Mouse (Mus musculus): ENCODE data around the gene Olfr1346. TPM values are rescaled to one million over a fixed set of nuclear protein-coding genes. Genes with fewer than 3 reads are reported as not detected.
"Not testable (repeated sequence)": the region's sequence is repeated elsewhere in the genome, so short reads cannot be mapped to it uniquely, and the experiment has no call there.

Olfr1346 gene
- polyA plus RNA-seq, 1 experiment from 2014 or later, result not detected

- Histone ChIP-seq H3K27me3 (ENCODE audit: insufficient read depth, low read length) (no peaks in the 10 kb centered on the region), H3K9me3 (ENCODE audit: low read length) (no peaks in the 10 kb centered on the region), H3K4me1 (ENCODE audit: insufficient read depth) (no peaks in the 10 kb centered on the region), H3K27ac (ENCODE audit: low read depth) (no peak within 1 kb of the TSS), H3K4me3 (ENCODE audit: low read depth, low read length) (no peak within 1 kb of the TSS), H3K4me2 (ENCODE audit: low read depth, low read length) (no peak within 1 kb of the TSS), H3K9ac (replicated peaks) (no peak within 1 kb of the TSS), H3K36me3 (replicated peaks; ENCODE audit: insufficient read depth, low read length) (no peaks in the 10 kb centered on the region)
- no peak for ATAC-seq
- TF ChIP-seq EP300 (IDR thresholded peaks at IDR 0.05; ENCODE audit: low read depth), result no peak
- no peak for TF ChIP-seq CTCF (IDR thresholded peaks at IDR 0.05; ENCODE audit: low read depth)
- no peak for DNase-seq
Measured at GRCm38 (mm10) chr7:6455868-6456267, 11.0 kb upstream of the Olfr1346 start, which contains the start of gene Olfr1336. Olfr1336 (plus strand) TSS chr7:6456168.

- no peak for TF ChIP-seq CTCF (IDR thresholded peaks at IDR 0.05; ENCODE audit: low read depth)
- TF ChIP-seq EP300 (IDR thresholded peaks at IDR 0.05; ENCODE audit: low read depth), result no peak
- Histone ChIP-seq H3K9me3 (ENCODE audit: low read length) (no peaks in the 10 kb centered on the region), H3K27me3 (ENCODE audit: insufficient read depth, low read length) (no peaks in the 10 kb centered on the region), H3K4me3 (ENCODE audit: low read depth, low read length) (no peak overlapping the region), H3K4me2 (ENCODE audit: low read depth, low read length) (no peak overlapping the region), H3K9ac (replicated peaks) (no peak overlapping the region), H3K4me1 (ENCODE audit: insufficient read depth) (no peaks in the 10 kb centered on the region), H3K36me3 (replicated peaks; ENCODE audit: insufficient read depth, low read length) (no peaks in the 10 kb centered on the region), H3K27ac (ENCODE audit: low read depth) (no peak overlapping the region)
- WGBS (ENCODE audit: insufficient replicate concordance), result 34% methylated on average over 3 of the region's 3 CpGs
- DNase-seq, result no peak
- no peak for ATAC-seq
Measured at GRCm38 (mm10) chr7:6456399-6456798, 10.5 kb upstream of the Olfr1346 start.

DNA sequence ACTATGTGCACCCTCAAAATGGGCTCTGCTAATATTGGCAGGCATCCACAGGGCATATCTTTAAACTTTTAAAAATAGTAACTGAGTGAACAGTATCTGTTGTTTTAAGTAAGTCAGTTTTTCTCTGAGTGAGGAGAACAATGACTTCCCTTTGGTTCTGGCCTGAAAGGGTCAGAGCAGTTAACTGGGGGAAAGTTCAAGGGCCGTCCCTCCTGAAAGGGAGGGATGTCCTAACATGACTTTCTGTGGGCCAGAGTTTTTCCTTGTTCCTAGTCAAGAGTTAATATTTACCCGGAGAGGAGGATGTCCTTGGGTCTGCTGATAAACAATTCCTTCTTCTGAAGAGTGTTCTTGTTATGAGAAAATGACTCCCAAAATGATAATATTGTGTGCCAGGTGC, 10.7 kb downstream of the Olfr1346 start:
- not testable (repeated sequence) for H3K27me3 ChIP-seq (ENCODE audit: insufficient read depth, low read length); H3K36me3 ChIP-seq (replicated peaks; ENCODE audit: insufficient read depth, low read length); H3K27ac ChIP-seq (ENCODE audit: low read depth); ATAC-seq; DNase-seq; H3K9me3 ChIP-seq (ENCODE audit: low read length); H3K9ac ChIP-seq (replicated peaks); H3K4me2 ChIP-seq (ENCODE audit: low read depth, low read length); H3K4me1 ChIP-seq (ENCODE audit: insufficient read depth); H3K4me3 ChIP-seq (ENCODE audit: low read depth, low read length)
- 70% methylated on average over 2 of the region's 2 CpGs for WGBS (ENCODE audit: insufficient replicate concordance)

GRCm38 (mm10) chr7:6486841-6487240, 19.9 kb downstream of the Olfr1346 start, which contains the start of gene Olfr5:
Olfr5 (minus strand) TSS chr7:6486941.
- Histone ChIP-seq H3K4me2 (ENCODE audit: low read depth, low read length) (no peak within 1 kb of the TSS), H3K9ac (replicated peaks) (no peak within 1 kb of the TSS), H3K9me3 (ENCODE audit: low read length) (no peaks in the 10 kb centered on the region), H3K27me3 (ENCODE audit: insufficient read depth, low read length) (no peaks in the 10 kb centered on the region), H3K4me1 (ENCODE audit: insufficient read depth) (no peaks in the 10 kb centered on the region), H3K4me3 (ENCODE audit: low read depth, low read length) (no peak within 1 kb of the TSS), H3K27ac (ENCODE audit: low read depth) (no peak within 1 kb of the TSS), H3K36me3 (replicated peaks; ENCODE audit: insufficient read depth, low read length) (no peaks in the 10 kb centered on the region)
- ATAC-seq, result no peak
- TF ChIP-seq CTCF (IDR thresholded peaks at IDR 0.05; ENCODE audit: low read depth), result no peak
- WGBS (ENCODE audit: insufficient replicate concordance), result 17% methylated on average over 2 of the region's 2 CpGs
- DNase-seq, result no peak

DNA sequence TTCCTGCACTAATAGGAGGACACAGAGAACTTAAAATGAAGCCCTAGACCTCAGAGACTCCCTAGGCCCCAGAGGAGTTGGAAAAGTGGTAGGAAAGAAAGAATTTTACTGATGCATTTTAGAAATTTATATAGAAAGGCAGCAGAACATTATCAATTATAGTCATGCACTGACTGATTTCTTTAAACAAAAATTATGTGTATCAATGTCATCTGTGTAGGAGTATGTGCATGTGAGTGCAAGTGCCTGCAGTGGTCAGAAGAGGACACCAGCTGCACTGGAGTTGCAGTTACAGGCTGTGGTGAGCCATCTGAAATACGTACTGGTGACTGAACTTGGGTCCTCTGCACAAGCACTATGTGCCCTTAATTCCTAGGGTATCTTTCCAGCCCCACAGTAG, 32.8 kb downstream of the Olfr1346 start, which contains the start of gene Olfr1347:
Gene Olfr1347, minus strand, starts transcription at position 101 of the 400 bp plus-strand sequence.
- no peak for ATAC-seq

GRCm38 (mm10) chr7:6508648-6509047, 41.7 kb downstream of the Olfr1346 start, which contains the start of gene Olfr1348:
Olfr1348 (minus strand) TSS chr7:6508748.
- ATAC-seq (no peak), DNase-seq (no peak)
- H3K4me2 ChIP-seq (ENCODE audit: low read depth, low read length), result no peak within 1 kb of the TSS
- H3K9me3 ChIP-seq (ENCODE audit: low read length), result no peaks in the 10 kb centered on the region; the same call in 1 of the 2 replicates
- WGBS (ENCODE audit: insufficient replicate concordance), result 80% methylated on average over 1 of the region's 1 CpGs
- no peaks in the 10 kb centered on the region for H3K4me1 ChIP-seq (ENCODE audit: insufficient read depth)
- no peaks in the 10 kb centered on the region for H3K36me3 ChIP-seq (replicated peaks; ENCODE audit: insufficient read depth, low read length)
- no peak within 1 kb of the TSS for H3K4me3 ChIP-seq (ENCODE audit: low read depth, low read length)
- no peak within 1 kb of the TSS for H3K9ac ChIP-seq (replicated peaks)
- TF ChIP-seq EP300 (IDR thresholded peaks at IDR 0.05; ENCODE audit: low read depth) (no peak), CTCF (IDR thresholded peaks at IDR 0.05; ENCODE audit: low read depth) (no peak)
- H3K27me3 ChIP-seq (ENCODE audit: insufficient read depth, low read length), result no peaks in the 10 kb centered on the region
- H3K27ac ChIP-seq (ENCODE audit: low read depth), result no peak within 1 kb of the TSS

More for the DNA sequence above, 32.8 kb downstream of the Olfr1346 start, which contains the start of gene Olfr1347:
- peaks cover 3% of the 10 kb centered on the region; the same call in 1 of the 2 replicates for H3K9me3 ChIP-seq (ENCODE audit: low read length)
- TF ChIP-seq EP300 (IDR thresholded peaks at IDR 0.05; ENCODE audit: low read depth), result no peak
- TF ChIP-seq CTCF (IDR thresholded peaks at IDR 0.05; ENCODE audit: low read depth), result no peak
- WGBS (ENCODE audit: insufficient replicate concordance), result 47% methylated on average over 1 of the region's 1 CpGs
- H3K4me1 ChIP-seq (ENCODE audit: insufficient read depth), result no peaks in the 10 kb centered on the region
- no peak within 1 kb of the TSS for H3K9ac ChIP-seq (replicated peaks)
- no peak for DNase-seq
- H3K27ac ChIP-seq (ENCODE audit: low read depth), result no peak within 1 kb of the TSS
- no peaks in the 10 kb centered on the region for H3K27me3 ChIP-seq (ENCODE audit: insufficient read depth, low read length)
- H3K4me3 ChIP-seq (ENCODE audit: low read depth, low read length), result no peak within 1 kb of the TSS
- H3K36me3 ChIP-seq (replicated peaks; ENCODE audit: insufficient read depth, low read length), result no peaks in the 10 kb centered on the region
- no peak within 1 kb of the TSS for H3K4me2 ChIP-seq (ENCODE audit: low read depth, low read length)

DNA sequence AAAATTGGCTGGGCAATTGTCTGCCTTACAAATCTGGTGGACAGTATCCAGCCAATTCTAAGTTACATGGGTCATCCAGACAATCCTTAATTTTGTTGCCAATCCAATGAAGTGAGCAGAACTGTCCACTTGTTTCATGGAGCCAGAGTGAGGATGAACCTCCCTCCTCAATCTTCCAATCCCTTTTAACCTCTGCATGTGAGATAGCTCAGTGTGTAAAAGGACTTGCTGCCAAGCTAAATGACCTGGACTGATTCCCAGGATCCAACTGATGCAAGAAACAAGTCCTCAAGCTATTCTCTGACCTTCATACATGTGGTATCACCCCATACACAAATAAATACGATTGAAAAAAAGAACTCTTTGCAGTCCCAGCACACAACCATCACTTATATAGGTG, 54.8 kb downstream of the Olfr1346 start:
- no peaks in the 10 kb centered on the region for H3K4me1 ChIP-seq (ENCODE audit: insufficient read depth)
- no peak for DNase-seq
- no peak overlapping the region for H3K4me3 ChIP-seq (ENCODE audit: low read depth, low read length)
- 0 out of 2 replicates have a peak, but pooled peaks cover under 1% of the 10 kb centered on the region for H3K9me3 ChIP-seq (ENCODE audit: low read length)
- no peak overlapping the region for H3K27ac ChIP-seq (ENCODE audit: low read depth)
- ATAC-seq, result no peak
- no peak overlapping the region for H3K9ac ChIP-seq (replicated peaks)
- 20% methylated on average over 1 of the region's 1 CpGs for WGBS (ENCODE audit: insufficient replicate concordance)
- no peaks in the 10 kb centered on the region for H3K27me3 ChIP-seq (ENCODE audit: insufficient read depth, low read length)
- H3K36me3 ChIP-seq (replicated peaks; ENCODE audit: insufficient read depth, low read length), result no peaks in the 10 kb centered on the region
- H3K4me2 ChIP-seq (ENCODE audit: low read depth, low read length), result no peak overlapping the region
- no peak for TF ChIP-seq EP300 (IDR thresholded peaks at IDR 0.05; ENCODE audit: low read depth)

Data from liver, postnatal 0 days (tissue).